ENCODE assay signal across 13 mouse cellular contexts in the genomic region with DNA sequence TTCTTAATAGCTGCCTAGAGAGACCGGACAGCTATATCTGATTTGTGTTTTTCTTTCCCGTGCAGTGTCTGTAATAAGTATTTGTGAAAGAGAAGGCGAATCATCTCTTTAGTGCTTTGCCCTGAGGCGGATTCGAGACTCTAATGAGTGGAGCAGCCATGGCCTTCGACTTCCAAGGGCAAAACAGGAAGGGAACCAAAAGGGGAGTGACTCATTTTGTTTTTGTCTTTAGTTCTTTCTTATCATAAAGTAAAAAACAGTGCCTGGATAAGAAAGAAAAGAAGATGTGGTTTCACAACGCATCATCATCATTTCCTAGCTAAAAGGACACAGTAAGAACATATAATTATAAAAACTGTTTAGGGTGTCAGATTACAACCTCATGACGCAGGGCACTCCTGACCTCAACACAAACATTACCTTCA.
DNase-seq lines count a peak whose midpoint lies in the region; ATAC-seq lines count a peak whose summit lies in the region.
"Had no signal": no experiment of that assay in that cellular context is flagged by ENCODE, and none has a peak within 500 bp of the region (broad histone marks: within the 10 kb centered on the region; RNA-seq: fewer than 3 reads in every experiment).

No protein-coding gene starts in this region.

- H3K27ac ChIP-seq in hindbrain, embryonic 13.5 days = peak overlapping the region; percentile 12; the same call in 1 of the 2 replicates
- no peak overlapping the region for H3K27ac ChIP-seq in hindbrain, embryonic 16.5 days (ENCODE audit: low read depth, low read length)
- H3K27ac ChIP-seq: heart, embryonic 10.5 days; liver, embryonic 15.5 days had no signal

- H3K27me3 ChIP-seq in hindbrain, embryonic 13.5 days = no peaks in the 10 kb centered on the region
- H3K27me3 ChIP-seq in hindbrain, embryonic 16.5 days (replicated peaks; ENCODE audit: control insufficient read depth, insufficient read depth, low read length) = no peaks in the 10 kb centered on the region
- H3K27me3 ChIP-seq: liver, embryonic 15.5 days had no signal

- no peak overlapping the region for H3K4me2 ChIP-seq in hindbrain, embryonic 13.5 days
- H3K4me2 ChIP-seq in hindbrain, embryonic 16.5 days (ENCODE audit: low read length) = no peak overlapping the region
- H3K4me2 ChIP-seq: liver, embryonic 15.5 days had no signal

- no peaks in the 10 kb centered on the region for H3K9me3 ChIP-seq in hindbrain, embryonic 13.5 days
- no peaks in the 10 kb centered on the region for H3K9me3 ChIP-seq in hindbrain, embryonic 16.5 days (ENCODE audit: control insufficient read depth, low read length)
- H3K9me3 ChIP-seq: heart, embryonic 10.5 days; liver, embryonic 15.5 days had no signal

- H3K36me3 ChIP-seq in hindbrain, embryonic 13.5 days = no peaks in the 10 kb centered on the region
- no peaks in the 10 kb centered on the region for H3K36me3 ChIP-seq in hindbrain, embryonic 16.5 days (ENCODE audit: control insufficient read depth, insufficient read depth, low read length)
- H3K36me3 ChIP-seq: heart, embryonic 10.5 days; liver, embryonic 15.5 days had no signal

- no peak for ATAC-seq in hindbrain, embryonic 13.5 days (ENCODE audit: low FRiP score)
- ATAC-seq in hindbrain, embryonic 16.5 days = no peak
- ATAC-seq: intestine, embryonic 16.5 days had no signal

- H3K4me3 ChIP-seq in hindbrain, embryonic 13.5 days = no peak overlapping the region
- no peak overlapping the region for H3K4me3 ChIP-seq in hindbrain, embryonic 16.5 days (ENCODE audit: low read length)
- H3K4me3 ChIP-seq: heart, embryonic 10.5 days; liver, embryonic 15.5 days had no signal

- DNase-seq in 416B (ENCODE audit: low read depth) = peak; percentile 90
- peak; percentile 71 for DNase-seq in NIH3T3 (ENCODE audit: low read depth)
- peak; percentile 64 for DNase-seq in induced T-regulatory cell, adult 2 months (ENCODE audit: low read depth)
- DNase-seq in kidney, postnatal 25 days = no peak
- DNase-seq in thymus, postnatal 0 days (ENCODE audit: low spot score) = no peak
- DNase-seq: cerebellum, adult 9-11 months; right cerebral cortex, adult 18-20 months; thymus, postnatal 14 days had no signal

- H3K9ac ChIP-seq in hindbrain, embryonic 13.5 days = no peak overlapping the region
- H3K9ac ChIP-seq in hindbrain, embryonic 16.5 days (ENCODE audit: low read depth, low read length) = no peak overlapping the region
- H3K9ac ChIP-seq: liver, embryonic 15.5 days had no signal

- 71% methylated on average over 8 of the region's 8 CpGs for WGBS in hindbrain, embryonic 13.5 days
- 70% methylated on average over 8 of the region's 8 CpGs for WGBS in hindbrain, embryonic 16.5 days

- H3K4me1 ChIP-seq in hindbrain, embryonic 13.5 days (replicated peaks) = 0 out of 2 replicates have a peak, but pooled peaks cover 5% of the 10 kb centered on the region
- H3K4me1 ChIP-seq in hindbrain, embryonic 16.5 days (ENCODE audit: control insufficient read depth, insufficient read depth, low read depth, low read length) = no peaks in the 10 kb centered on the region
- H3K4me1 ChIP-seq: heart, embryonic 10.5 days; liver, embryonic 15.5 days had no signal

Comparison
In these comparisons a context has a peak if more than half of its experiments do, and no peak if none do; other contexts are left out.
1. DNase-seq: peak in 416B (single experiment), NIH3T3 (single experiment) and induced T-regulatory cell, adult 2 months (single experiment); none in kidney, postnatal 25 days (0 of 2) and thymus, postnatal 0 days (single experiment).